Mouse (Mus musculus) neural tube, embryonic 11.5 days (tissue): ENCODE measurements around the gene 1500011B03Rik. TPM values are rescaled to one million over a fixed set of nuclear protein-coding genes. Genes with fewer than 3 reads are reported as not detected.

ENCODE experiments used
- microRNA-seq: library from miRNA; unstranded; fragments of <30 nt; microRNA quantifications from one replicate; pipeline ENCODE4, GENCODE M21; 2016
- polyA plus RNA-seq: library from polyadenylated mRNA; unstranded; fragments of >200 nt; fragmentation: Nextera tagmentation; extraction: Ambion mirVana; gene quantifications from 2 replicates; pipeline ENCODE4 v1.2.1, GENCODE M21; 2014

Gene 1500011B03Rik
- polyA plus RNA-seq, 1 experiment from 2014 or later: 162 TPM

Small RNA genes lying within 50 kb of the gene (microRNA-seq; reads per million reads assigned to microRNA genes)
- 6.8 reads per million, percentile 17 among the genes with 10 or more reads in this experiment for gene Mir6240

Other genes starting within 250 kb of the 1500011B03Rik start
- 0.32 and 0.81 TPM in 2 replicates for gene Trpv4, start 165.0 kb downstream of the 1500011B03Rik start, polyA plus RNA-seq
- 68.9 and 72.6 TPM in 2 replicates for gene Gltp, start 132.5 kb downstream of the 1500011B03Rik start, polyA plus RNA-seq
- gene Tchp, start 115.7 kb downstream of the 1500011B03Rik start, polyA plus RNA-seq: 12.8 and 14.3 TPM in 2 replicates
- gene Ankrd13a, start 48.8 kb downstream of the 1500011B03Rik start, polyA plus RNA-seq: 75.4 and 88.6 TPM in 2 replicates
- 35.1 and 46.9 TPM in 2 replicates for gene Git2, start 48.0 kb downstream of the 1500011B03Rik start, polyA plus RNA-seq
- gene 4930519G04Rik, start 30.2 kb upstream of the 1500011B03Rik start, polyA plus RNA-seq: not detected in 2 replicates
- gene Gm9936, start 35.2 kb upstream of the 1500011B03Rik start, polyA plus RNA-seq: 0.39 and 0.54 TPM in 2 replicates
- 0.81 and 1.8 TPM in 2 replicates for gene Oasl2, start 73.5 kb upstream of the 1500011B03Rik start, polyA plus RNA-seq
- gene Oasl1, start 99.8 kb upstream of the 1500011B03Rik start, polyA plus RNA-seq: 0.20 TPM in 1 of 2 replicates, not detected in the other
- 47.2 and 48.8 TPM in 2 replicates for gene 2210016L21Rik, start 118.7 kb upstream of the 1500011B03Rik start, polyA plus RNA-seq
- gene Hnf1a, start 147.6 kb upstream of the 1500011B03Rik start, polyA plus RNA-seq: not detected in 2 replicates
- gene Sppl3, start 187.7 kb upstream of the 1500011B03Rik start, polyA plus RNA-seq: 43.6 and 45.1 TPM in 2 replicates